Mouse (Mus musculus): Measurements from ENCODE around the gene Galnt9. TPM values are rescaled to one million over a fixed set of nuclear protein-coding genes. Genes with fewer than 3 reads are reported as not detected.

The Galnt9 gene
- total RNA-seq, 1 experiment, result 0.40 TPM

DNA sequence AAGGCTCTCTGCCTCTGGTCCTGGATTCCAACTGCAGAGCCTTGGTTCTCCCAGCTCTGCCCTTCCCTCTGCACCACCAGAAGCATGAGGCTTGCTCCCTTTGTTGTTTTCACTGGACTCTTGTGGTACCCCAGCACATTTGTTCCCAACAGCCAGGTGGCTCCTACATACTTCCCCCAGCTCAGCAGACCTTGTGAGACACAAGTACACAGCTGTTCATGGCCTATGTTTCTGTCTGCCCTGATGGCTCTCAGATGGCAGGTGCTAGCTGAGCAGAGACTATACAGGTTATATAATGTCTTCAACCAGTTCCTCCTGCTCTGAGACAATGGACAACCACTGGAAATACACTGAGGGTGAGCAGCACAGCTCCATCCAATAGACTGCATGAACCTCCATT lies 43.3 kb downstream of the Galnt9 start:
- DNase-seq (ENCODE audit: low read depth, low spot score), result no peak
- TF ChIP-seq MAFK (IDR thresholded peaks at IDR 0.05; ENCODE audit: insufficient read depth, low read depth, low read length) (no peak), CHD2 (IDR thresholded peaks at IDR 0.05; ENCODE audit: low read depth, low read length) (no peak), ZC3H11A (IDR thresholded peaks at IDR 0.05; ENCODE audit: borderline replicate concordance, low read depth, low read length) (no peak), ZNF384 (IDR thresholded peaks at IDR 0.05; ENCODE audit: low read depth, low read length) (no peak), HCFC1 (IDR thresholded peaks at IDR 0.05; ENCODE audit: borderline replicate concordance, insufficient read depth, low read length) (no peak)
- no peak overlapping the region for H3K27ac ChIP-seq (ENCODE audit: insufficient read depth, low read depth, low read length, poor library complexity, severe bottlenecking)
- H3K4me1 ChIP-seq (ENCODE audit: control insufficient read depth in 2 of 2, insufficient read depth in 2 of 2, low read length in 2 of 2, poor library complexity in 1 of 2), result no peaks in the 10 kb centered on the region
- H3K4me3 ChIP-seq (ENCODE audit: insufficient read depth in 1 of 2, low read depth in 1 of 2, low read length in 2 of 2, poor library complexity in 1 of 2, severe bottlenecking in 1 of 2), result no peak overlapping the region
- in situ Hi-C loops (cut with MboI; ENCODE audit: low sequenced_read_pairs in 2 of 2, unreplicated experiment in 2 of 2), result no loop called here
- H3K36me3 ChIP-seq (ENCODE audit: control insufficient read depth, insufficient read depth, low read length, poor library complexity, severe bottlenecking), result no peaks in the 10 kb centered on the region
- no peaks in the 10 kb centered on the region for H3K9me3 ChIP-seq (ENCODE audit: control insufficient read depth, insufficient read depth, low read depth, low read length)
- no peak overlapping the region for H3K9ac ChIP-seq (ENCODE audit: insufficient read depth, low read depth, low read length, poor library complexity, severe bottlenecking)

DNA sequence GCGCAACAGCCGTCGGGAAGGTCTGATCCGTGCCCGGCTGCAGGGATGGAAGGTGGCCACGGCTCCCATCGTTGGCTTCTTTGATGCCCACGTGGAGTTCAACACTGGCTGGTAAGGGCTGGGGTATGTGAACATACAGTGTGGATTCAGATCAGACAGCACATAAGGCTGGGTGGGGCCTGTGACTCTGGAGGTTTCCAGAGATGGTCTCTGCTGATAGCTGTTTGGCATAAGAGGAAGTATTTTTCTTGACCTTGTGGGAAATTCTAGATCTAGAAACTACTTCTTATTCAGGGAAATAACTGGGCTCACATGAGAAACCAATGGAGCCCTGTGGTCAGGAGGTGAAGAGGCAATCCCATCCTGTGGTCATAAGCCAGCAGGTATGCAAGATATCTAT lies 45.7 kb downstream of the Galnt9 start:
- no peaks in the 10 kb centered on the region for H3K9me3 ChIP-seq (ENCODE audit: control insufficient read depth, insufficient read depth, low read depth, low read length)
- no peak overlapping the region for H3K27ac ChIP-seq (ENCODE audit: insufficient read depth, low read depth, low read length, poor library complexity, severe bottlenecking)
- H3K9ac ChIP-seq (ENCODE audit: insufficient read depth, low read depth, low read length, poor library complexity, severe bottlenecking), result no peak overlapping the region
- in situ Hi-C loops (cut with MboI; ENCODE audit: low sequenced_read_pairs in 2 of 2, unreplicated experiment in 2 of 2), result no loop called here
- no peak overlapping the region for H3K4me3 ChIP-seq (ENCODE audit: insufficient read depth in 1 of 2, low read depth in 1 of 2, low read length in 2 of 2, poor library complexity in 1 of 2, severe bottlenecking in 1 of 2)
- H3K4me1 ChIP-seq (ENCODE audit: control insufficient read depth in 2 of 2, insufficient read depth in 2 of 2, low read length in 2 of 2, poor library complexity in 1 of 2), result no peaks in the 10 kb centered on the region
- DNase-seq (ENCODE audit: low read depth, low spot score), result no peak
- no peak for TF ChIP-seq ZNF384 (IDR thresholded peaks at IDR 0.05; ENCODE audit: low read depth, low read length)
- no peak for TF ChIP-seq ZC3H11A (IDR thresholded peaks at IDR 0.05; ENCODE audit: borderline replicate concordance, low read depth, low read length)
- TF ChIP-seq CHD2 (IDR thresholded peaks at IDR 0.05; ENCODE audit: low read depth, low read length), result no peak
- TF ChIP-seq HCFC1 (IDR thresholded peaks at IDR 0.05; ENCODE audit: borderline replicate concordance, insufficient read depth, low read length), result no peak
- no peak for TF ChIP-seq MAFK (IDR thresholded peaks at IDR 0.05; ENCODE audit: insufficient read depth, low read depth, low read length)
- no peaks in the 10 kb centered on the region for H3K36me3 ChIP-seq (ENCODE audit: control insufficient read depth, insufficient read depth, low read length, poor library complexity, severe bottlenecking)

DNA sequence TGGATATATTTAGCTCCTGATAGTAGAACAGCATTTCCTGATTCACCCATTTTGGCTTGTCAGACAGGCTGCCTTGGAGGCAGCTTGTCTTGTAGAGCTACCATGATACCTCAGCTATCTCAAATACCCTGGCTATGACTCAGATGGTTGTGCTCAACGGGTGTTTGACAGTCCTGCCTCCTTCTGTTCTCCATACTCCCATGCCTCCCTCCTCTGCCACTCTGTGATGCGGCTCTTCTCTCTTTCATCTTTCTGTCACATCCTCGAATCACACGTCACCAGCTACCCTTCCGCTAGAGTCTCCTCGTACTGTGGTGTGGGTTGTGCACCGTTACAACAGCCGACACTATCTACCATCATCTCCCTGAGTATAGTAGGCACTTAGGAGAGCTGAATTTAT lies 50.3 kb downstream of the Galnt9 start:
- no peak for DNase-seq (ENCODE audit: low read depth, low spot score)
- Histone ChIP-seq H3K9me3 (ENCODE audit: control insufficient read depth, insufficient read depth, low read depth, low read length) (no peaks in the 10 kb centered on the region), H3K36me3 (ENCODE audit: control insufficient read depth, insufficient read depth, low read length, poor library complexity, severe bottlenecking) (no peaks in the 10 kb centered on the region), H3K4me1 (ENCODE audit: control insufficient read depth in 2 of 2, insufficient read depth in 2 of 2, low read length in 2 of 2, poor library complexity in 1 of 2) (no peaks in the 10 kb centered on the region), H3K4me3 (ENCODE audit: insufficient read depth in 1 of 2, low read depth in 1 of 2, low read length in 2 of 2, poor library complexity in 1 of 2, severe bottlenecking in 1 of 2) (no peak overlapping the region), H3K27ac (ENCODE audit: insufficient read depth, low read depth, low read length, poor library complexity, severe bottlenecking) (no peak overlapping the region), H3K9ac (ENCODE audit: insufficient read depth, low read depth, low read length, poor library complexity, severe bottlenecking) (no peak overlapping the region)
- TF ChIP-seq HCFC1 (IDR thresholded peaks at IDR 0.05; ENCODE audit: borderline replicate concordance, insufficient read depth, low read length) (no peak), CHD2 (IDR thresholded peaks at IDR 0.05; ENCODE audit: low read depth, low read length) (no peak), ZC3H11A (IDR thresholded peaks at IDR 0.05; ENCODE audit: borderline replicate concordance, low read depth, low read length) (no peak), MAFK (IDR thresholded peaks at IDR 0.05; ENCODE audit: insufficient read depth, low read depth, low read length) (no peak), ZNF384 (IDR thresholded peaks at IDR 0.05; ENCODE audit: low read depth, low read length) (no peak)
- in situ Hi-C loops (cut with MboI; ENCODE audit: low sequenced_read_pairs in 2 of 2, unreplicated experiment in 2 of 2), result no loop called here

DNA sequence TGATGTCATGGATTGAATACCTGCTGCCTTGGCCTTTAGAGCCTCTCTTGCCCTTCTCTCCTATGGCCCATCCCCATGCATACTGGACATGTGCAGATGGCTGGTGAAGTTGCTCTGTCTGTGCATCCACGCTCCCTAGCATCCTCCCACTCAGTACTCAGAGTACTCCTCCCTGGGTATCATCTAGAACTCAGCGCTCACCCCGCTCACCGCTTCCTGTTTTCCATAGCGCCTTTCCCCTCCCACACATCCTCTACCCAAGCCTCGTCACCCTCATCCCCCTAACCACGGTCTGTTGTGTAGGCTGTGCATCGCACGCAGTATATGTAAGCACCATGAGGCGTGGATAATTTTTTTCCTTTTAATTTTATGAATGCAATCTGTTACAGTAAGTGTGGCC lies 51.2 kb downstream of the Galnt9 start:
- Histone ChIP-seq H3K9ac (ENCODE audit: insufficient read depth, low read depth, low read length, poor library complexity, severe bottlenecking) (no peak overlapping the region), H3K36me3 (ENCODE audit: control insufficient read depth, insufficient read depth, low read length, poor library complexity, severe bottlenecking) (no peaks in the 10 kb centered on the region), H3K9me3 (ENCODE audit: control insufficient read depth, insufficient read depth, low read depth, low read length) (no peaks in the 10 kb centered on the region), H3K4me1 (ENCODE audit: control insufficient read depth in 2 of 2, insufficient read depth in 2 of 2, low read length in 2 of 2, poor library complexity in 1 of 2) (no peaks in the 10 kb centered on the region), H3K27ac (ENCODE audit: insufficient read depth, low read depth, low read length, poor library complexity, severe bottlenecking) (no peak overlapping the region), H3K4me3 (ENCODE audit: insufficient read depth in 1 of 2, low read depth in 1 of 2, low read length in 2 of 2, poor library complexity in 1 of 2, severe bottlenecking in 1 of 2) (no peak overlapping the region)
- in situ Hi-C loops (cut with MboI; ENCODE audit: low sequenced_read_pairs in 2 of 2, unreplicated experiment in 2 of 2), result no loop called here
- DNase-seq (ENCODE audit: low read depth, low spot score), result no peak
- TF ChIP-seq HCFC1 (IDR thresholded peaks at IDR 0.05; ENCODE audit: borderline replicate concordance, insufficient read depth, low read length) (no peak), MAFK (IDR thresholded peaks at IDR 0.05; ENCODE audit: insufficient read depth, low read depth, low read length) (no peak), ZC3H11A (IDR thresholded peaks at IDR 0.05; ENCODE audit: borderline replicate concordance, low read depth, low read length) (no peak), CHD2 (IDR thresholded peaks at IDR 0.05; ENCODE audit: low read depth, low read length) (no peak)
